Mouse (Mus musculus) bone marrow, adult 2 months (tissue): ENCODE measurements around the gene Sbds. TPM values are rescaled to one million over a fixed set of nuclear protein-coding genes. Genes with fewer than 3 reads are reported as not detected.

Experiments
- H3K27ac ChIP-seq: fragments of 200-500 bp; 2 replicates; pipeline ENCODE4 v1.5.1; 2012; ENCODE audit warnings: low read depth, mild to moderate bottlenecking, control low read depth, inconsistent platforms, low read length; ENCODE audit not compliant: control insufficient read depth, poor library complexity, insufficient read depth
- H3K4me1 ChIP-seq: fragments of 200-500 bp; 2 replicates; pipeline ENCODE4 v1.6.1; 2011; ENCODE audit warnings: low read length; ENCODE audit not compliant: control insufficient read depth, insufficient read depth
- H3K4me3 ChIP-seq: fragments of 200-500 bp; replicated peaks from 2 replicates; pipeline ENCODE3; 2011; ENCODE audit warnings: mild to moderate bottlenecking, low read depth, low read length, control low read depth; ENCODE audit not compliant: control insufficient read depth
- CTCF ChIP-seq: fragments of 200-500 bp; IDR thresholded peaks from 2 replicates; pipeline ENCODE4 v1.5.1; 2011; ENCODE audit warnings: low read length, control low read depth; ENCODE audit not compliant: control insufficient read depth, insufficient read depth
- POLR2A ChIP-seq: fragments of 200-500 bp; IDR thresholded peaks from 2 replicates; pipeline ENCODE4 v1.6.1; 2011; ENCODE audit warnings: low read depth, mild to moderate bottlenecking, control low read depth, low read length, borderline replicate concordance; ENCODE audit not compliant: control insufficient read depth
- WGBS: fragments of 180-500 bp; shearing (Covaris S2); methylation state at CpG from one replicate; pipeline ENCODE4 v1.1.7; 2018; 5-methylcytosine and 5-hydroxymethylcytosine counted together
- polyA plus RNA-seq: library from polyadenylated mRNA; stranded (reverse); fragments of >200 nt; gene quantifications from 2 replicates; pipeline ENCODE4 v1.2.4, GENCODE M21; 2011; ENCODE audit warnings: low replicate concordance; ENCODE audit not compliant: missing spikeins, insufficient read depth, insufficient read length

The Sbds gene
- polyA plus RNA-seq, 1 experiment: 56.9 TPM

DNA sequence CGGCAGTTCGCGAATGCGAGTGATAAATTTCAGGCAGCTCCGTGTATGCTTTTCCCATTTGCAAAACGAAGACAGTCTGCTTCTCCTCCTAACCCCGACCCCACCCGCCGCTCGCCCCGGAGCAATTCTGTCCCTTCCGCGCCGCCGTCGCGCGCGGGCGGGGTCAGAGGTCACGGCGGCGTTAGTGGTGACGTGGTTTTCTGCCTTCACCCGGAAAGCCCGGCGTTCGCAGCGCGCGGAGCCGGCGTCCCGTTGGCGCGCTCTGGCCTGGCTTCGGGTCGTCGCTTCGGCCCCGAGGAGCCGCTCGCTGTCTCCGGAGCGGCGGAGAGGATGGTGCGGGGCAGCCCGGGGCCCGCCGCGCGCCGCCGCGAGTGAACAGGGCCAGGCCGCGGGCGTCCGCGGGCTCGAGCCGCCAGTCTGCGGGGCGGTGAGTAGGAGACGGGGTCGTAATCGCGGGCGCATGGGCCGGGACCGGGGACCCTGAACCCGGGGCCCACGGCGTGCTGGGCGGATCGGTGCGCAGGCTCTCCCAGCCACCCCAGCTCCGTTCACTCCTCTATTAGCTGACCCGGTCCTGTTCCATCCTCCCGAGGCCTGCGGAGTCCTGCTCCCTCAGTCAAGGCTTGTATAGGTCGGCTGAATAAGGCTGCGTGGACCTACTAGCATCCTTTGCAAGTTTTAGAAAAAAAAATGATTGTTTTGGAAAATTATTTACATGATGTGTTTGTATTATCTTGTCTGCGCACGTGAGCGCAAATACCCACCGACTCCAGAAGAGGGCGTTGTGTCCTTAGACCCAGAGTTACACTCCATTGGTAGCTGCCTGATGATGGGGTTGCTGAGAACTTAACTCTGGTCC lies 33.0 kb downstream of the Sbds start:
- peak overlapping the region; percentile 93 for H3K27ac ChIP-seq
- TF ChIP-seq CTCF: peak; percentile 63
- TF ChIP-seq POLR2A: peak; percentile 72; the same call in 1 of the 2 replicates
- H3K4me3 ChIP-seq: peak overlapping the region; percentile 96
- WGBS: under 1% methylated on average over 88 of the region's 88 CpGs
- H3K4me1 ChIP-seq: peaks cover 1% of the 10 kb centered on the region; the same call in 1 of the 2 replicates

DNA sequence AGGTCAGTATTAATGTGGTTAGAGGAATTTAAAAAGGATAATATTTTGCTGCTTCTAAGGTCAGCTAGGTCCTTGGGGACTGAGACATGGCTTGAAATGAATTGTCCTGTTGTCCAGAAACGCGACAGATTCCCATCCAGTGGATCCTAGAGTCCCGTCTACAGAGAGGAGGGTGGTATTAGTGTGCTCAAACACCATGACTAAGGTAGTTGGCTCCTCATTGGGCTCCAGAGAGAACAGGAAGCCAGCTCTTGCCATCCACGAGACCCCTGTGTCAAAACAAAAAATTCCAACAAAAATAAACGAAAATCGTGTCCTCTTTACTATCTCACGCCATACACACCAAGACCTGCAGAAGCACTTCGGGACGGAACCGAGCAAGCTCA lies 33.6 kb downstream of the Sbds start:
- H3K4me1 ChIP-seq: peaks cover 1% of the 10 kb centered on the region; the same call in 1 of the 2 replicates
- H3K27ac ChIP-seq: peak overlapping the region; percentile 93
- 2% methylated on average over 10 of the region's 10 CpGs for WGBS
- peak overlapping the region; percentile 96 for H3K4me3 ChIP-seq
- no peak for TF ChIP-seq POLR2A
- no peak for TF ChIP-seq CTCF

- TF ChIP-seq POLR2A (no peak), CTCF (no peak)
- Histone ChIP-seq H3K4me1 (peaks cover 1% of the 10 kb centered on the region; the same call in 1 of the 2 replicates), H3K27ac (no peak overlapping the region), H3K4me3 (no peak overlapping the region)
- 54% methylated on average over 2 of the region's 2 CpGs for WGBS
These were observed 34.0 kb downstream of the Sbds start for GRCm38 (mm10) chr5:130221316-130221715.

DNA sequence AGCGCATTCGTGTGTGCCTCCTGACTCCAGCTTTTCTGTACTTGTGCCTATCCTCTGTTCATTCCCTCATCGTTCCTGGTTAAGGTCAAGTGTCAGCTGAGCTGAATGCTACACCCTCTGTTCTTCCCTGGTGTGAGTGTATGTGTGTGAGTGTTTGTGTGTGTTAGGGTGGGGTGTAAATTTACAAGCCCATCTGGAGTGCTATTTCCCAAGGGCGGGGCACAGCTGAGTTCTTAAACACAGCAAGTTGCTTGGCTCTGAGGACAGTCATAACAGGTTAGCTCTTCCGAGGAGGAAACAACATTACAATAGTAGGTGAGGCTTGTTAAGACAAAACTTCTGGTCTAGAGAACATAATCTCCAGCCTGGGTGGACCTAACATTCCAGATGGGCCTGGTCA lies 37.0 kb downstream of the Sbds start:
- Histone ChIP-seq H3K4me3 (no peak overlapping the region), H3K27ac (no peak overlapping the region), H3K4me1 (no peaks in the 10 kb centered on the region)
- 92% methylated on average over 5 of the region's 5 CpGs for WGBS
- TF ChIP-seq CTCF (no peak), POLR2A (no peak)

DNA sequence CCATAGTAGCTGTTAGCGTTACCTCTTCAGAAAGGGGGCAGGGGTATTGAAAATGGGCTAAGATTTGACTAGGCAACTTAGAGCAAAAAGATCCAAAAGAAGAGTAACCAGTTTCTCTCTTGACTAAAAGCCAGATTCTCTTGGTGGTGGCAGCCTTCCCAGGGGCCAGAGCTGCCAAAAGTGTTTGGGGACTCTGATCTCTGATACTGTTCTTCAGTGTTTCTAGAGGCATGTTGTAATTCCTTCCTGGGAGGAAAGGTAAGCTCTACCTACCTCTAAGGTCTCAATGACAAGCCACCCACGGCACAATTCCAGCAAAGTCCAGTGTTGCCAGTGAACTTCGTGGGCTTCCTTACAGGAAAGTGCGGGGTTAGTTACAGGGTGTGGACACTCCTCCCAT lies 37.9 kb downstream of the Sbds start:
- Histone ChIP-seq H3K4me1 (no peaks in the 10 kb centered on the region), H3K27ac (no peak overlapping the region), H3K4me3 (no peak overlapping the region)
- no peak for TF ChIP-seq POLR2A
- 87% methylated on average over 4 of the region's 4 CpGs for WGBS

DNA sequence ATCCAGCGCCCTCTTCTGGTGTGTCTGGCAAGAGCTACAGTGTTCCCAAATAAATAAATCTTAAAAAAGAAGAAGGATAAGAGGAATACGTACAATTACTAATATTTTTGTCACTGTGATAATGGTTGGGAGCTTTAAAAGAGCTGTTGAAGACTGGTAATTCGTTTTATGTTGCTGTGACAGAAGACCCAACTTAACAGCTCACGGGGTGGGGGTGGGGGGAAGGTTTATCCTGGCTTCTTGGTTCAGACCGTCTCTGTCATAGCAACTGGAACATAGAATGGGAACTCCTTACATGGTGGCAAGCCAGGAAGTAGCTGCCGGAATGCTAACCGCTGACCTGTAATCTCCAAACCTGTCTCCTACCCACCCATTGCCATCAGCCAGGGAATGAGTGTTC lies 38.5 kb downstream of the Sbds start, which contains the start of gene Tmem248:
Gene Tmem248 (plus strand): TSS at position 301 of the 400 bp plus-strand sequence.
- no peak for TF ChIP-seq CTCF
- TF ChIP-seq POLR2A: no peak
- WGBS: 84% methylated on average over 7 of the region's 7 CpGs
- no peaks in the 10 kb centered on the region for H3K4me1 ChIP-seq
- H3K4me3 ChIP-seq: no peak within 1 kb of the TSS
- no peak within 1 kb of the TSS for H3K27ac ChIP-seq

DNA sequence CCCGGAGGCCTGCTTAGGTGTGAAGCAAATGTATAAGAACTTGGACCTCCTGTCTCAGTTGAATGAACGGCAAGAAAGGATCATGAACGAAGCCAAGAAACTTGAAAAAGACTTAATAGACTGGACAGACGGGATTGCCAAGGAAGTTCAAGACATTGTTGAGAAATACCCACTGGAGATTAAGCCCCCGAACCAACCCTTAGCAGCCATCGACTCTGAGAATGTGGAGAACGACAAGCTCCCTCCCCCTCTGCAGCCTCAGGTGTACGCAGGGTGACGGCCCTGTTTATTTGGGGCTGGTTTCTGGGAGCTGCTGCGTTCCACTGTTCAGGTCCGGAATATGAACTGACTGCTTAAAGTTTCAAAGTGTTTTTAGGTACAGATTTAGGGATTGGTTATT lies 42.4 kb downstream of the Sbds start:
- Histone ChIP-seq H3K4me3 (no peak overlapping the region), H3K27ac (no peak overlapping the region), H3K4me1 (peaks cover 3% of the 10 kb centered on the region; the same call in 1 of the 2 replicates)
- 91% methylated on average over 11 of the region's 11 CpGs for WGBS
- no peak for TF ChIP-seq POLR2A
- no peak for TF ChIP-seq CTCF

- TF ChIP-seq POLR2A (no peak), CTCF (no peak)
- Histone ChIP-seq H3K4me1 (peaks cover 9% of the 10 kb centered on the region; the same call in 1 of the 2 replicates), H3K4me3 (no peak overlapping the region), H3K27ac (no peak overlapping the region)
- WGBS: 92% methylated on average over 4 of the region's 4 CpGs
These were observed 48.0 kb downstream of the Sbds start for GRCm38 (mm10) chr5:130207299-130207698.

GRCm38 (mm10) chr5:130205441-130206023 lies 49.8 kb downstream of the Sbds start:
- WGBS: 91% methylated on average over 3 of the region's 3 CpGs
- no peak overlapping the region for H3K27ac ChIP-seq
- peaks cover 9% of the 10 kb centered on the region; the same call in 1 of the 2 replicates for H3K4me1 ChIP-seq
- H3K4me3 ChIP-seq: no peak overlapping the region
- TF ChIP-seq POLR2A (no peak), CTCF (no peak)
